Mouse (Mus musculus) retina, embryonic 14.5 days (tissue): ENCODE data around the gene Scn3a.
A peak's percentile ranks its signal among the peaks of the same experiment; 100 is the strongest.
"Not testable (repeated sequence)": the region's sequence is repeated elsewhere in the genome, so short reads cannot be mapped to it uniquely, and the experiment has no call there.

Source experiments
- DNase-seq: peaks from one replicate; pipeline ENCODE4 v3.0.0-alpha.2; 2015; ENCODE audit warnings: low spot score

Scn3a gene

DNA sequence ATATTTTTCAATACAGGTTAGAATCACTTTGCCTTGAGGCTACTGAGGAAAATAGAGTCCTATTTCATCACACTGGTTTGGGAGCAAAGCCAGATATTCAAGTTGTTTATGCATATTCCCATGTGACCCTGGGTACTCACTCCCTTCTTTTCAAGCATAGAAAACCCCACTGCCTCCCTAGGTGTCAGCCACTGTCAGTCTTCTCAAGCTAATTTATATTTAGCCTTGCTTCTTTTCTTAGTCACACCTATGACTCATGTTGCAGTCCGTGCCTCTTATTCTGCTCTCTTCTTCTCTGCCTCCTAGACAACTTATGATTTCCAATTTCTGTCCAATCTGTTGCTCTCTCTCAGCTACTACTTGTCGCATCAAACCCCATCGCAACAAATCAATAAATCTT is 84.0 kb downstream of the Scn3a start:
- DNase-seq, result no peak

DNA sequence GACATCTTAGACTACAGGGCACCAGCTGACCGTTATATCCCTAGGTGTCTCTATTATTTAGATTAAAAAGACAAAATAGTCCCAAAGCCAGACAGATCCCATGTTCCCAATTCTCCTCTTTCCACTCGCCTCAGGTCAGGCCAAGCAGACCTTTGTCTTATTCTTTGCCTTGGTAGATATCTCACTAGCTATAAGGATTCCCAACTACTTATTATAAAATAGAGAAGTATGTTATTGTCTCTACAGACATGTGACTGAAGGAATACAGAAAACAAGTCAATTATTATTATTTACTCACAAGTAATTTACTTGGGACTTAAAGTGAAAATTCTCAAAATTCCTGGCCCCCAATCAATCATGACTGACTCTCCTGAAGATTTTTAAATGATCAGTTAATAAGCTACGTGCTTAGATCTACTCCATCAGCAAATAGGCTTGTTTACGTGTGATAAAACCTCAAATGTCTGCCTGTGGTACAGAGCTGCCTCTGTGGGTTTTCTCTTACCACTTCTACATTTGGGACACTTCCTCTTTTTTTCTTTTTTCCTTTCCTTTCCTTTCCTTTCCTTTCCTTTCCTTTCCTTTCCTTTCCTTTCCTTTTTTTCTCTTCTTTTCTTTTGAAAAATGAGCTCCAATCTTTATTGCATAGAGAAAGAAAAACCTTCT is 86.3 kb downstream of the Scn3a start:
- DNase-seq, result no peak

DNA sequence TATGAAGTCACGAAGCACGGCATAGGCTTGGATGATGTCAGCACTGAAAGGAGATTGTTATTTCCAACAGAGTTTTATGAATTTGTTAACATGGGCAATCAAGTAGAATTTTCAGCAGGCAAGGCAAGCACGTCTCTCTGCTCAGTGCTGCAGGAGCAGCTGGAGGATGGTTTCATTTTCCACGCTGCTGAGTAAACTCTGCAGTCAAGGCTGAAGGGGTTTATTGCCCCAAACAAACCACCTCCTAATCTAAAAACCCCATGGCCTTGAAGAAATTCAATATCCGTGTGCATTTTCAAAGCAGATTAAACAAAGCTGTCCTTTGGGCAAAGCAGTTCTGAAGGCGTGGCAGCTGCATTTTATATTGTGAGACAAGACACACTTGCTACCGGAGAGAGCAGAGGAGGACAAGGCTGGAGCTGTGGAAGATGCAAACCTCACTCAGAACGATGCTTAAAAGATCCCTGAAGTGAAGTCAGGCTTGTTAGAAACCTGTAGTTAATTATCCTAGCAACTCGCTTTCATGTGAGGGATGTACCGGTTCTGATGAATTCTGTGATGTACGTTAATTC is 96.0 kb downstream of the Scn3a start:
- DNase-seq, result peak; percentile 19

DNA sequence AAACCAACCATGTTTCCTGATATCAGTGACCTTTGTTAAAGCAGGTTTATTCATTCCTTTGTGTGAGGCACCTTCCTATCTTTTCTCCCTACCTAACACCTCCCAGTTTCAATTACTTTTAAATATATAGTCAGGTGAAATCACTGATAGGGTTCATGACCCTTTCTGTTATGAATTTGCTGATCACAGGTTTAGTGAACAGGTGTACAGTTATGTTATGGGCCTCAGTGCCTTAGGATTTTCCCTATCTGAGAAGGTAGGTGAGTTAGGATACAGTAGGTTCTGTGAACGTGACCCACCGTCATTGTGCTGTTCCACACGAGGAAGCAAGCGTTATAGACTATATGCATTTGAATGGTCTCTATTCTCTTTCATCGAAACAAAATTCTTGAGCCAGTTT is 101.7 kb downstream of the Scn3a start:
- no peak for DNase-seq

DNA sequence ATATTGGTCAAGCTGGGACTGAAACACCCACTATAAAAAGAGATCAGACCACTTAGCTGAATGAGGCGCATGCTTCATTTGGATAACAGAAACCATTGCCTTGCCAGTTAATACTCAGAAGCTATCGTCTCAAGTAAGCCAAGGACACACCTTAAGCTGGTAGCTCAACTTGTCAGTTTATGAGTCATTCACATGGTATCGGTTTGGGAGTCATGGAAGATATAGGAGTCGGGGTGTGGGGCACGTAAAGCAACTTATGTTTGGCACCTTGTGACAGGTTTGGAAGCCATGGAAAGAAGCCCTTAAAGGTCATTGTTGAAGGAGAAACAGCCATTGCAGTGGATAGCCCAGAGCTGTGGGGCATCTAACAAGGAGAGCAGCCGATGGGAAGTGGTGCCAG is 113.7 kb downstream of the Scn3a start:
- DNase-seq, result no peak

DNA sequence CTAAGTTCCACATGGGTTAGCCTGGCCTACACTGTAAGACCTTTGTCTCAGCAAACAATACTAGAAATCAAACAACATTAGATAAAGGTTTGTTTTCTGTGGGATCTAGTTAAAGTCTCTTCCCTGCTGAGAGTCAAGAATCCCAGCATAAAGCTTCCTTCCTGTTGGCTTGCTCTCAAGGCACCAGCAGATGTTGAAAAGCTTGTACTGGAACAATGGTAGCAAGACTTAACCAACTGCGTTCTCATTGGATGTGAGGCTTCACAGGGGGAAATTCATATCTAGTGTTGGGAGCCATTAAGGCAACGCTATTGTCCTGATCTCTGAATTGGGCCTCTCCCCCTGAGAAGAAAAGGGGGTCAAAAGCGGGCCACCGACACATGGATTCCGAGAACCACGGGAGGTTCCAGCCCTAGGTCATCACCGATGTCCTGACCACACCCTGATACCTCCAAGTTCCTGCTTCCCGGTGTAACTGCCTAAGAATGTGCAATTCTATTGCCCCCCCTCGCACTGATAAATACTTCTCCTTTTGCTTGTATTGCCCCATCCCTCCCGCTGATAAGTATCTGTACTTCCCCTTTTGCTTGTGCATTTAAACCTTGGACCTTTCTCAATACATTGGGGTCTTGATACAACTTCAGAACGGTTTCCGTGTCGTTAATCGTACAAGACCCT is 115.9 kb downstream of the Scn3a start:
- DNase-seq, result not testable (repeated sequence)

DNA sequence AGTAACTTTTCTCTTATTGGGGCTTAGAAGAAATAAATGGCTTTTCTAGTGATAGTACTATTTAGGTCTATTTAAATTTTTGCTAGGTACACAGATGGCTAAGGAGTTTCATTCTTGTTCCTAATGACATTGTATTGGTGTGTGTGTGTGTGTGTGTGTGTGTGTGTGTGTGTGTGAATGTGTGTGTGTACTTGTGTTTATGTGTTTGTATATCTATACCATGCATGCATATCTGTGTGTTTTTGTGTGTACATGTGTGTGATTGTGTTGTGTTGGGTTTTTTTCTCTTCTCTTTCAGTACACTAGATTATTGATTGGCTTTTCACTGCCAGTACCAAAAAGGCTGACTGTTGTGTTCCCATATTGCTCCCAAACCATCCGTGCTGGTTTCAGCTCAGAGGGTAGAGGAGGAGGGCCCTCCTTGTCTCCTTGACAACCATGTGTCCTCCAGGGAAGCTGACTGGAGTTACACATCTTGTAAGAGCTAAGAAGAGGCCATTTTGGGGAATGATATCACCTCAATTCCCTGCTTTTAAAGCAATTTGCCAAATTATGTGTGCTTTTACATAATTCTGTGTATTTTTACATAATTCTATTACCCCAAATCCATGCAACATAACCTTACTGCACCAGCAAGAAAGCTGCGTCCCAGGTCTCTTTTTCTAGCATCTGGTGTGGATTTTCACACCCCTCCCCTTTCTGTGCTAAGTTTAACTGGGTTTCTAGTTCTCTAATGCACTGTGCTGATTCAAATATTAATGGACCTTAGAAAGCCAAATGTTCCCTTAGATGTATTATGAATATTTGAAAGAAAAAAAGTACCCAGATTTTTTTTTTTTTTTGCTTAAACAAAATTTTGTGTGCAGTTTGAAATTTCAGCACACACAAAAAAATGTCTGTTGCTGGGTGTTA is 116.7 kb downstream of the Scn3a start:
- DNase-seq, result peak; percentile 33

DNA sequence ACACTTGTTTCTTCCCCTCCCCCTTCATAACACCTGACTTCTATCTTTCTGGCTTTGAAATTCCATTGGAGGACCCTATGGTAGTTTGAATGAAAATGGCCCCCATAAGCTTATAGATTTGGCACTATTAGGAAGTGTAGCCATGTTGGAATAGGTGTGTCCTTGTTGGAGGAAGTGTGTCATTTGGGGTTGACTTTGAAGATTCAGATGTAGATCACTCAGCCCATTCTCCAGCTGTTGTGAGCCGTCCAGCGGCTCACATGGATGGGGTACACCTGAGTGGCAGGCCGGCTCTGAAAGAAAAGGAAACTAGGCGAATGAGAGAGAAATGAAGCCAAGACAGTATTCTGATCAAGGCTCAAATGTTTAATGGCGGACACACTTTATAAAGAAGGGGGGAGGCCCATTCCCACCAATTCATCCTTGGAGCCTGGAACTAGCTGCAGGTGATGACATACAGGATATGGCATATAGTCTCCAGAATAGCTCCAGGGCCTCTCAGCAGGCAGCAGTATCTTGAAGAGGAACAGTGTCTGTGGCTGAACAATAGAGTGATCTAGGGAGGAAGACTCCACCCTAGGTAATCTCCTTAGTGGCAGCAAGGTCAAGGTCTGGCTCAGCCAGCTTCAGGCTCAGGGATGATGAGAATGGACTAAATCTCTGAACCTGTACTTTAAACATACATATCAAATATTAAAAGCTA is 118.2 kb downstream of the Scn3a start:
- no peak for DNase-seq

DNA sequence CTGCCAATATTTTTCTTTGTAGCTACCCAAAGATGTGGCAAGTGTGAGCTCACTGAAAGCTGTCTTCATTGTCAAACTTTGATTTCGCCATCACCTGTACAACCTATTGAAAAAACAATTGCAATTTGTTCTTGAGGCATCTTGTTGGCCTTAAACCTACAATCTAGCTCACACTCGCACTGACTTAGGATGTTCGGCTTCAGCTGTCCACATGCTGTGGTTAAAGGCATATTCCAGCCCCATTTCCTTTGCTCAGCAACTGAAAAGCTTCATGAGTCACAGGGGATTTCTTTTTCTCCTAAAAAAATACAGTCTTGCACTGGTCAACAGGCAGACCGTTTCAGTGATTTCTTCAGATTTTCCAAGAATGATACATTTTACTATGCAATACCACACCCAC is 124.3 kb downstream of the Scn3a start:
- no peak for DNase-seq

DNA sequence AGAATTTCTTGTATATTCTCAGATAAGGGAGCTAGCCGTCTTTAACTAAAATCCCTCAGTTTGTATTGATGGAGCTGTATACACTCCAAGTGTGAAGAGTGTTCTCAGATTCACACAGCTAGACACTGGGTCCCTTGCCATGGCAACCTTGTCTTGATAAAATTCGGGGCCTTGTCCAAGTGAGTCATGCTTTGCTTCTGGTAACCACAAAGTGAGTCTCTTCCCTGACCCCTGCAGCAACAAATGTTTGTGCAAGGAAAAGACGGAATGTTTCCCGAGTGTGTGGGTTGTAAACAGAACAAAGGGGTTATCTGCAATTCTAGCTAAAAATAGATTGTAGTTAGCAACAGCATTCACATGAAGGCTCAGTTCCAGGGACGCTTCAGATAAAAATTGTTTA is 125.9 kb downstream of the Scn3a start:
- no peak for DNase-seq

DNA sequence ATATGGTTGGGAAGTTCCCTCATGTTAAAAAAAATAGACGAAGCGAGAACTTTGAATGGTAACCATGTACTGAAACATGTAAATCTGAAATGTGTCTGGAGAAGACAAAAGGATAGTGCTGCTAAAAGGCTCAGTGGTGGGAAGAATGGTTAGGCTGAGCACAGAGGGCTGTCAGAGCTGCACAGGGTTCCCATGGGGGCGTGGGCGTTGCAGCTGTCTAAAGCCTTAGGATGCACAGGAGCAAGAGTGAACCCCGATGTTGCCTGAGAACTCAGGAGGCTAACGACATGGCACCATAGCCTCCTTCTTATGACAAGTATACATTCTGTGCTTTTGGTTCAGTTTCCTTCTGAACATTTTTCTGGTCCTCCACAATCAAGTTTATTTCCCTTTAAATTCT is 126.3 kb downstream of the Scn3a start:
- peak; percentile 6 for DNase-seq

DNA sequence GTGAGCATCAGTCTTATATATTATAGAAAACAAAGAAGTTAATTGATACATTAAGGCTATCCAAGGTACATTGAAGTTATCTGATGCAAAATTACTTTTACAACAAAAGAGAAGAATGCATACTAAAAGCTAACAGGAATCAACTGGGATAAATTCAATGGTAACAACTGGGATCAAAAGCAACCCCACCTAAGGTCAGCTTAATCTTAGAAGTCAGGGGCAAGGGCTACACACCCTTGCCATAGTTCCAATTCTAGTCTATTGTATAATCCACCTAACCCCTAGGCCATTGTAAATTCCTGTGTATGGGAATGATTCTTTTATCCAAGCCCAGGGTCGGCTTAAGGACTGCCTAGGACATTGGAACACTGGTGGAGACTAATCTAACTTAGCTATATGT is 130.5 kb downstream of the Scn3a start:
- no peak for DNase-seq

DNA sequence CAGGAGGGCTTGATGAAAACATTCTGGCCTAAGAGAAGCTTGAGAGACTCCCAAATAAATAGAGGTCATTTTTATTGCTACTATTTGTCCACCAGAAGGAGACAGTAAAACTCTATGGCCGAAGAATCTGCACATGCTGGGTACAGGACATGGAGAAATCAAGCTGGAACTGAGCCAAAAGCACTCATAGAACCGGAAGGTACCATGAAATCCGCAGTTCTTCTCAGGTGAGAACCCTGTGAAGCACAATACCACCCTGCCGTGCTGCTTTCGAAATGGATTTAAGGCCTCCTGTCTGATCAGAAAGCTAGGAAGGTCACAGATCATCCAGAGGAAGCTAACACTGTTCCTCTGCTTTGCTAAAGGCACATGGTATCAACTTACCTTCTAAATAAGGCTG is 143.9 kb downstream of the Scn3a start:
- DNase-seq, result no peak

DNA sequence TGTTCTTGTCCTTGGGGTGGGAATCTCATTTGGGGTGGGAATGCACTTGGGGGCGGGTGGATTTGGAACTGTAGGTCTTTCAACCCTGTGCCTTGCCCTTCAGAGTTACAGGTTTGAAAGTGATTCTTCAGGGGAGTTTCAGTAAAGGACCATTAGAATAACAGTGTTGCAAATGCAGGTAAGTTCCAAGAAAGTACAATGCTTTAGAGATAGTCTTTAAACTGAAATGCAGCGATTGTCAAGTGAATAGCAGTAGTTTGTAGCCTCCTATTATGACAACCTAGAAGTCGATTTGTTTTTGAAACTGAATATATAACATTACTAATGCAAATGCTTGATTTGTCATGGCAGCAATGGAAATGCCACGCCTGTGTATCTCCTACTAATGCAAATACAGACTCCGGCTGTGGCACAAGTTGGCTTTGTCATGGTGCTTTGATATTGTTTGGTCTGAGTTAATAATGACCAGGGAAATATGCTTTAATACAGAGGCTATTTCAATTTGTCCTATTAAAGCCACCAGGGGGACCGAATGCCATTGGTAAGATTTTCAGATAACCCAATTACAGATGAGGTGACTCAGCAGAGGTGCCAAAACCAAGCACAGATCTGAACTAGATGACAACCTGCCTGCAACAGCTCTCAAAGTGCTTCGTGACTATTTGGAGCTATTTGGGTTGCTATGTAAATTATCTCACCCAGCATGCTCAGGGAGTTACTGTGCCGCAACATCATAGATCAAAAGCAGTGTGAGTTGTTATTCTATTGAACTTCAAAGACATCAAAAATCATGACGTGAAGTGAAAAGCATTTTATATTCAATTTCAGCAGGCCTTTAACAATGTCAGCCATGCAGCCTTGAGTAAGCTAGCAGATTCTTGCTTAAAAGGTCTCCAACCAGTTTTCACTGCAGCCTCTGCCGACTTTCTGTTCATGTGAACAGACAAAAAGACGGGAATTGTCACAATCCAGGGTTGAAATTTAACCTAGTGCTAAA is 145.9 kb downstream of the Scn3a start:
- no peak for DNase-seq

DNA sequence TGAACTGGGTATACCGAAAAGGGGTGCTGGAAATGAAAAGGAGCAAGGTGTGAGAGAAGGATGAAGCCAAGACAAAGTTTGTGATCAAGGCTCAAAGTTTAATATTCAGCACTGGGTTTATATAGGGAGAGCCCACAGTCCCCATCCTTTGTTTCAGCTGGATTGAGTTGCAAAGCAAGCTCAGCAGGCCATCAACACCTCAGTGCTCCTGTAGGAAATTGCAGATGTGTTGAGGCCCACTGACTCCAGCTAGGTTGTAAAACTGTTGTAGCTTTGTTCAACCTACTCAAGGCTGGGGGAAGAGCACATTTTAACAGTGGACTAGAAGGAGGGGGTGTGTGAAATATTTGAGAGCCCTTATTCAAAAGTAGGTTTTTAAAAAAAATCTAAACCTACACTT is 148.8 kb downstream of the Scn3a start:
- DNase-seq, result no peak

DNA sequence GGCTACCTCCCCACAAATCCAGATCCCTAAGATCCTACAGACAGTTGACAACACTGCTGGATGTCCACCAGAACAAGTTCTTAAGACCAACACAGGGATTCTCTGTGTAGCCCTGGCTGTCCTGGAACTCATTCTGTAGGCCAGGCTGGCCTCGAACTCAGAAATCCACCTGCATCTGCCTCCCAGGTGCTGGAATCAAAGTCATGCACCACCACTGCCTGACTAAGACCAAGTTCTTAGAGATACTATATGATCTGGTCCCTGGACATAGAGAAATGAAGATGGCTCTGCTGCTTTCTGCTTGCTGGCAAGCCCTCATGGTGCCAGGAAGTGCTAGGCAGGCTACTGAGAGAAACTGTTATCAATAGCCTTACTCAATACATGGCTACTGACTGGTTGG is 150.9 kb downstream of the Scn3a start:
- DNase-seq, result no peak

DNA sequence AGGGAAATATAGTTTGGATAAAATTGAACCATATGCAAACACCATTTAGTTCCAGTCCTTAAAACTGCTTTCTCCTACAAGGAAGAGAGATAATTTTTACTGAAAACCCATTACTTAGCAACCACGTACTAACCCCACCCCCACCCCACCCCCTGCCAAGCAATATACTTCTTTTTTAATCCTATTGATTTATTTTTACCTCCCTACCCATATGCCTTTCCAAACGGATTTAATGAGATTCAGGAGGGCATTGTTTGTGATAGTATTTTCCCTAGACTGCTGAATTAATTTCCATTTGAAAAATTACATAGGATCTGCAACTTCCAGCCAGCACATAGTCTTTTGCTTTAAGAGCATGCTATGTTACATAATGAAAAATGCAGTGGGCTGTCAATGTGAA is 152.1 kb downstream of the Scn3a start:
- DNase-seq, result no peak

DNA sequence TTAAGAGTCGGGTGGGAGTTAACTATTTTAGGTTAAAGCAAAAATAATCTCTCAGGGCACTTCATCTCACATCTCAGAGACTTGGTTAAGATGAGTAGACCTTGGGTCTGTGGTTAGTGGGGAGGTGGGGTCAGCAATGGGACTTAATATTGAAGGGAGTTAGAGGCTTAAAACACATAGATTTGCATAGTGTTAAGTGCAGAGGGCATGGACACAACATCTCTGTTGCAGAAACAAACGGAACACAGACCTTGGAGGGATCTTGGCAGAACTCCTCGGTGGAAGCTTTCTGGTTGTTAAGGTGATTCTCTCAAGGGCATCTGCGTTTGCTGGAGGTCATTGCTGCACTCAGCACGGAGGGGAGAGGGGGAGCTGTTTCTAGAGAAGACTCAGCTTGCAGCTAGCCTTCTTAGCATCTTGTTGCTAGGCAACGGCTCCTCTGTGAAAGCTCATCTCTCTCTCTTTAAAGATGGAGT is 152.6 kb downstream of the Scn3a start:
- peak; percentile 89 for DNase-seq

DNA sequence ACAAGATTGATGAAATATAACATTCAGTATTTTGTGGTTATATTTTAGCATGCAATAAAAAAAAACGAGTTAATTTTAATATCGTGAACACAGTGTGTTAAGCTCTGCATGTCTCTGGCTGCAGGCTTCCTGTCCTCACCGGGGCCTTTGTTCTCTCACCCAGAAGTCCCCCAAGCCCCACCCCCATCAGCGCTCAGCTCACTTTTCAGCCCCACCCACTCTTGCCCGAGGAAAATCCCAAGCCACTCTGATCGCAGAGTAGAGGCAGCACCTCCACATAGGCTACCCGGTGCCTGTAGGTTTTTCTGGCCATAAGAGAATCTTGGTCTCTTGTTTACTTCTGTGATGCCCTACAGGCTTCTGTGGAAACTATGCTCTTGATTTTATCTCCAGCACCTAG is 153.2 kb downstream of the Scn3a start:
- DNase-seq, result peak; percentile 74

DNA sequence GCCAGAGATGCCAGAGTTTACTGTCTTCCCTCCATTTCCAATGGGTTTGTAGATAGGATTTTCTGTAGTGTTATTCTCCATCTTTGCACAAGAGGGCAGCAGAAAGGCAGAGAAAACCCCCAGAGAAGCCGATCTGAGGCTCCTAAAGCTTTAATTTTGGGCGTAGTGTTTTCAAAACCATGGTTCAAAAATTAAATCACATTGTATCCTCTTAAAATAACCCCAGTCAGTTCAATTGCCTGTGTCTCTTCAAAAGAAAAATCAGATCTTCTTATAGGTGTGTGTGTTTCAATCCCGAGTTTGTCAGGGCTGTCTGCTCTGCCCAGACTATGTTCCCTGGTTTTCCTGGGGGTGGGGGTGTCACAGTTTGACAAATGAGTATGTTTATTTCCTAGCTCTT is 153.7 kb downstream of the Scn3a start:
- DNase-seq, result peak; percentile 85
